Mouse (Mus musculus) embryonic fibroblast, embryonic 13.5 days (primary cell): ENCODE results near the gene Gm49368.

Source experiments
- CTCF ChIP-seq: IDR thresholded peaks from 2 replicates; pipeline ENCODE4 v1.5.1; 2011; ENCODE audit warnings: mild to moderate bottlenecking, control low read depth, low read length, moderate library complexity, borderline replicate concordance; ENCODE audit not compliant: insufficient read depth
- POLR2A ChIP-seq: IDR thresholded peaks from 2 replicates; pipeline ENCODE4 v1.6.1; 2011; ENCODE audit warnings: low read depth, mild to moderate bottlenecking, control low read depth, low read length, moderate library complexity

- TF ChIP-seq POLR2A (no peak), CTCF (no peak)
These were observed 13.7 kb upstream of the Gm49368 start for GRCm38 (mm10) chr7:128048819-128049218.
